Mouse (Mus musculus): ENCODE results near the gene Tmub2. TPM values are rescaled to one million over a fixed set of nuclear protein-coding genes. Genes with fewer than 3 reads are reported as not detected.
"Not testable (repeated sequence)": the region's sequence is repeated elsewhere in the genome, so short reads cannot be mapped to it uniquely, and the experiment has no call there.

Tmub2 gene
- total RNA-seq, 2 experiments from 2014 or later, result 56.5 to 58.3 TPM

GRCm38 (mm10) chr11:102276411-102276915 is 8.3 kb upstream of the Tmub2 start:
- DNase-seq (ENCODE audit: low spot score in 2 of 2), result no peak

- no peak for DNase-seq (ENCODE audit: low spot score in 2 of 2)
Observed at GRCm38 (mm10) chr11:102277754-102278153, 7.0 kb upstream of the Tmub2 start.

GRCm38 (mm10) chr11:102279595-102279994 is 5.1 kb upstream of the Tmub2 start:
- DNase-seq (ENCODE audit: low spot score in 2 of 2), result no peak

DNA sequence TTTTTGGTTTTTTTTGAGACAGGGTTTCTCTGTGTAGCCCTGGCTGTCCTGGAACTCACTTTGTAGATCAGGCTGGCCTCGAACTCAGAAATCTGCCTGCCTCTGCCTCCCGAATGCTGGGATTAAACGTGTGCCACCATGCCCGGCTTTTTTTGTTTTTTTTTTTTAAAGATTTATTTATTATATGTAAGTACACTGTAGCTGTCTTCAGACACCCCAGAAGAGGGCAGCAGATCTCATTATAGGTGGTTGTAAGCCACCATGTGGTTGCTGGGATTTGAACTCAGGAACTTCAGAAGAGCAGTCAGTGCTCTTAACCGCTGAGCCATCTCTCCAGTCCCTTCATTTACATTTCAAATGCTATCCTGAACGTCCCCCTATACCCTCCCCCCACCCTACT is 4.5 kb upstream of the Tmub2 start:
- DNase-seq (ENCODE audit: low spot score in 2 of 2), result not testable (repeated sequence)

- no peak for DNase-seq (ENCODE audit: low spot score in 2 of 2)
Observed at GRCm38 (mm10) chr11:102283922-102284321, 809 bp upstream of the Tmub2 start.

DNA sequence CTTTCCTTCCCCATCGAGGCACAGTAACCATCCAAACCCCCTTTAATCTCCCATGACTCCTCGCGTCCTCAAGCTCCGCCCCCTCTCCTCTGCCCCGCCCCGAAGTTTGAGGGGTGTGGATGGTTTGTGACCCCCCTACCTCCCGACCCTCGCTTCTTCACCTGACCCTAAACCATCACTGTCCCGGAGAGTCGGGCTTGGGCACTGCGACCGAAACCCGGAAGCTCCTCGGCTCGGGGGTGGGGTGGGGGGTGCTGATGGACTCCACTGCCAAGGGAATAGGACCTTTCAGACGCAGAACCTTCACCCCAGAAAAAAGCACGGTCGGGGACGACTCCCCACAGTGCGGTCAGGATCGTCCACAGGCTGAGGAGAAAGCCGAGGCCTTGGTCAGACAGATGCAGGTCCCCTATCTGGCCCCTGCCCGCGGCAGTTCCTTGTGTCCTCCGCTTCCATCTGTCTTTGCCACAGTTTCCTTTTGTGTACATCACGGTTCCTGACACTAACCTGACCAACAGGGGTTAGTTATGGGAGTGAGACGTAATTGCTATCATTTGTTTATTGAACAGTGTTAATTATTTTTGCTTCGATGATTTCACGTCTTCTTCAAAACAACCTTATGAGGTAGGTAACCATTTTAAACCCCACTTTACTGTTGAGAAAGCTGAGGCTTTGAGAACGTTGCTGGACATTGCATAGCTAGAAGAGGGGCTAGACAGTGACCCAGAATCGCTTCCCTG is 534 bp downstream of the Tmub2 start:
- DNase-seq (ENCODE audit: low spot score in 2 of 2), result no peak

DNA sequence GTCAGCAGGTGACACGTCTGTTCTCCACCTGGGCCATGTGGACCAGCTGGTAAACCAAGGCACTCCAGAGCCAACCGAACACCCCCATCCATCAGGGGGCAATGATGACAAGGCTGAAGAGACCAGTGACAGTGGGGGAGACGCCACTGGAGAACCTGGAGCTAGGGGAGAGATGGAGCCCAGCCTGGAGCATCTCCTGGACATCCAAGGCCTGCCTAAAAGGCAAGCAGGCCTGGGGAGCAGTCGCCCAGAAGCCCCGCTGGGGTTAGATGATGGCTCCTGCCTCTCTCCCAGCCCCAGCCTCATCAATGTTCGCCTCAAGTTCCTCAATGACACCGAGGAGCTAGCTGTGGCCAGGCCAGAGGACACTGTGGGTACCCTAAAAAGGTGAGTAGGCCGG is 2.8 kb downstream of the Tmub2 start:
- DNase-seq (ENCODE audit: low spot score in 2 of 2), result no peak

DNA sequence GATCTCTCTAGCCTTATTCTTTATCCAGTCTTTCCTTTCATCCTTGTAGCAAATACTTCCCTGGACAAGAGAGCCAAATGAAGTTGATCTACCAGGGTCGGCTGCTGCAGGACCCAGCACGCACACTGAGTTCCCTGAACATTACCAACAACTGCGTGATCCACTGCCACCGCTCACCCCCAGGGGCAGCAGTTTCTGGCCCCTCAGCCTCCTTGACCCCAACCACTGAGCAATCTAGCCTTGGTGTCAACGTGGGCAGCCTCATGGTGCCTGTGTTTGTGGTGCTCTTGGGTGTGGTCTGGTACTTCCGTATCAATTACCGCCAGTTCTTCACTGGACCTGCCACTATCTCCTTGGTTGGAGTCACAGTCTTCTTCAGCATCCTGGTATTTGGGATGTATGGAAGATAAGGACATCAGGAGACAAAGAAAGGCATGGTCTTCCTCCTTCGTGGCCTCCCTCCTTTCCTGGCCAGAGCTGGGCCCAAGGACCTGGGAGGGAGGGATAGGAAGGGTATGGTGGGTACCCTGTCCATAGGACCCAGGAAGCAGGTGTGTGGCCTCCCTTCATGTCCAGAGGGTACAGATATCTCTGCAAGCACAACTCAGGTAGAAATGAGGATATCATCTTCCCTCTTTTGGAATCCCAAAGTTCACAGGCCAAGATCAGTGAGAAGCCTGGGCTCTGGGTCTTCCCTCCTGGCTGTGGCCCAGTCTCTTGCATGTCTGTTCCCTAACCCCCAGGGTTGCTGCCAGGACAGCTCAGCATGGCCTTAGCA is 3.5 kb downstream of the Tmub2 start:
- no peak for DNase-seq (ENCODE audit: low spot score in 2 of 2)

DNA sequence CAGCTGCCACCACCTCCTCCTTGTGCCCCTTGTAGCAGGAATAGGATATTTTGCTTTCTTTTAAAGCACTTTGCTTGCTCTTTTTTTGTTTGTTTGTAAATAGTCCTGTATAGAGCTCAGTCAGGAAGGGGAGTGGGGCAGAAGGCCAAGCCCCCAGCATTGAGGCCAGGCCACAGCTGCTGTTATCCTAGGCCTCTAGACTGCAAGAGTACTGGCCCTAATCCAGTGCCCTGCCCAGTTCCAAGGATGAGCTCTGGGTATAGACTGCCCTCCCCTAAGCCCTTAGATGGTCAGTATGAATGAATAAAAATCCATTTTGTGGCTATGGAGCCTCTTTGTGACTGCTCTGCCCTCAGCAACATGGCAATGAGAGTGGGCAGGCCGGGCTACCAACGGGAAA is 4.2 kb downstream of the Tmub2 start:
- no peak for DNase-seq (ENCODE audit: low spot score in 2 of 2)

GRCm38 (mm10) chr11:102289511-102290100 is 4.9 kb downstream of the Tmub2 start:
- DNase-seq (ENCODE audit: low spot score in 2 of 2), result no peak

DNA sequence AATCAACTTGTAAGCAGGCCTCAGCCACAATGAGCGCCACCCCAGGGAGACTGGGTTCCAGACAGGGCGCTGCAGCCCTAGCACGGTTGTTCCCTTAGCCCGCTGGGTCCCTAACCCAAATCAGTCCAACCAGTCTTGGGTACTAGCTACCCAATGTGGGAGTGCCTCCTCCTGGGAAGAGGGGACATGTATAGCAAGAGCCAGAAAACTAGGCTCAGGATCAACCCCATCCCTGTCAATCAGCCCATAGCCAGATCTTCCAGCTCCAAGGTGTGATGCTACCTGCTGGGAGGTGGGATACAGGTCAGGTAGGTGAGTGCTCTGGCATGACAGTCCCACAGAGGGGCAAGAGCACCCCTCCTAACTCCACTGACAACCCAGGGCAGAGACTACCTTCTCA is 5.4 kb downstream of the Tmub2 start:
- no peak for DNase-seq (ENCODE audit: low spot score in 2 of 2)

DNA sequence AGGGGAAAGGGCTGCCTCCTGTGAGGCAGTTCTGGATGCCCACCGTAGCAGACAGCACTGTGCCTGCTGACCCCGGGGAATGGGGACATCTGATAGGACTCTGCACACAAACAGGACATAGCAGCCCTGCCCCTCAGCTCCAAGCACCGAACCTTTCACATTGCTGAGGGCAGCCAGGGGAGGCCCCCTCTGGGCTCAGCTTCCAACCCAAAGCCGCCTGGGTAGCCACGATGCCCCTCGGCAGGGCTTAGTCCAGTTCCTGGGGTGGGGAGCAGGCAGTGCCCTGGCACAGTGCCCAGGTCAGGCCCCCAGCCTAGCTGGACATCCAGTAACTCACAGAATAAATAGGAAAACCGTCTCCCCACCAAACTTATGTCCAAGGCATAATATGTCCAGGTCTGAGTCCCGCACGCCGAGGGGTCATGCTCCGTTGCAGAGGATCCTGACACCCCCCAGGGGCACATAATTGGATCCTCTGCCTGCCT is 6.4 kb downstream of the Tmub2 start:
- DNase-seq (ENCODE audit: low spot score in 2 of 2), result no peak

GRCm38 (mm10) chr11:102293971-102294370 is 9.2 kb downstream of the Tmub2 start:
- DNase-seq (ENCODE audit: low spot score in 2 of 2), result no peak

- no peak for DNase-seq (ENCODE audit: low spot score in 2 of 2)
Observed at GRCm38 (mm10) chr11:102294416-102294815, 9.7 kb downstream of the Tmub2 start.

DNA sequence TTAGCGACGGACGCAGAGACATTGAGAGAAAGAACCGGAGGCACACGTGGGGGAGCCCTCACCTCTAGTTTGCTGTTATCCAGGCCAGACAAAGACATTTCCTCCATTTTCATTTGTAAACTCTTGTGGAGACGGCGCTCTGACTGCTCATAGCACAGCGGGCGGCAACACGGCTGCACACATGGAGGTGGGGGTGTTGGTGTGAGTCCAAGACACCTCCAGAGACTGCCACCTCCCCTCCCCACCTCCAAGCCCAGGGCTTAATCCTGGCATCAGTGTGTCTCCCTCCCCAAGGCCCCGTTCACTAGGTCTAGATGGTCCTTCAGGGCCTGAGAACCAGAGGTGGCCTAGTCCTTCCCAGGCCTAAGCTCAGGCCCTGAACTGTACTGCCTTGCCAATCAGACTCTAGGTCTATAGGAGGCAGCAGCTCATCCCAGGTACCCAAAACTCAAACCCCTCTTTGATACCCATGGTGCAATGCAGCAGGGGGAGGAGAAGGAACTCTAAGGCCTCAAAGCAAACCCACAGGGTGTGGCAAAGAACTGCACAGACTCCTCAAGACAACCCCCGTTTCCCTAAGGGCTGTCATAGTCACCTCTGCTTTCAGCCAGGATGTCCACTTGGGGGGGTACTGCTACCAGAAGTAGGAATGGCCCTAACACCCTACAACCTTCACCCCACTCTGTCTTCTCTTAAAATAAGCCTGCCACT is 10.3 kb downstream of the Tmub2 start:
- DNase-seq (ENCODE audit: low spot score in 2 of 2), result no peak

DNA sequence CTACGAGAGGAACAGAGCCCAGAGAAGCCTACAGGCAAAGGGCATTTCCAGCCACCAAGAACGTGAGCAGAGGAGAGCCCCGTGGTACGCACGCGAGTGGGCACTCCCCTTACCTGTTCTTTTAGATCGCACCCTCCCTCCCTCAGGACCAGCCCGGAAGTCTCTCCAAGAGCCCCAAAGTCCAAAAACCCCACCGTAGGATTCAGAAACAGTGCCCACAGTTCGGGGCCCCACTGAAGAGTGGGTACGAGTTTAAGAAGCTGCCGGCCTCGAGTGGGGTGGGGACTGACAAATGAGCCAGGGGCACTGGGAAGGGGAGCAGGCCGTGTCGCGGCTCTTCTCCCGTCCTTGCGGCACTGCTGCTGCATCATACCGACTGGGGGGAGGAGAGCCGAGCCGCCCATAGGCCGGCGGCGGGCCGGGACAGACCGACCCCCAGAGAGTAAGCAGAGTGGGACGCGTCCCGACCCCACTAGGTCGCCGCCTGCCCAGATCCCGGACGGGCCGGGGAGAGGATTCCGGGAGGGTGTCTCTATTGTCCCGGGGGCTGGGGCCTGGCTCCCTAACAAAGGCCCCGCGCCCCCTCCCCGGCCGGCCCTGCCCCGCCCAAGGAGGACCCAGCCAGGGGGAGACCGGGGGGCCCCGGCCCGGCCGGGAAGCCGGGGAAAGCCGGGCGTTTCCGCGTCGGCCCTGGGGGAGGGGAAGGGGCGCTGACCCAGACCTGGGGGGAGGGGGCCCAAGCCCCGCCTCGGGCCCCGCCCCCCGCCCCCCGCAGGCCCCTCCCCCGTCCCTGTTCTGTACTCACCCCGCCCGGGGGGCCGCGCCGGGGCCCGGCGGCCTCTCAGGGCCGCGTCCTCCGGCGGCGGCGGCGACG is 11.1 kb downstream of the Tmub2 start:
- DNase-seq (ENCODE audit: low spot score in 2 of 2), result peak in 1 of 2 experiments; percentile 60

- DNase-seq (ENCODE audit: low spot score in 2 of 2), result peak; percentile 91 to 97
Observed at GRCm38 (mm10) chr11:102296491-102297472, 12.1 kb downstream of the Tmub2 start, which contains the start of gene Atxn7l3. TSS of gene Atxn7l3 (minus strand) at chr11:102296631.

DNA sequence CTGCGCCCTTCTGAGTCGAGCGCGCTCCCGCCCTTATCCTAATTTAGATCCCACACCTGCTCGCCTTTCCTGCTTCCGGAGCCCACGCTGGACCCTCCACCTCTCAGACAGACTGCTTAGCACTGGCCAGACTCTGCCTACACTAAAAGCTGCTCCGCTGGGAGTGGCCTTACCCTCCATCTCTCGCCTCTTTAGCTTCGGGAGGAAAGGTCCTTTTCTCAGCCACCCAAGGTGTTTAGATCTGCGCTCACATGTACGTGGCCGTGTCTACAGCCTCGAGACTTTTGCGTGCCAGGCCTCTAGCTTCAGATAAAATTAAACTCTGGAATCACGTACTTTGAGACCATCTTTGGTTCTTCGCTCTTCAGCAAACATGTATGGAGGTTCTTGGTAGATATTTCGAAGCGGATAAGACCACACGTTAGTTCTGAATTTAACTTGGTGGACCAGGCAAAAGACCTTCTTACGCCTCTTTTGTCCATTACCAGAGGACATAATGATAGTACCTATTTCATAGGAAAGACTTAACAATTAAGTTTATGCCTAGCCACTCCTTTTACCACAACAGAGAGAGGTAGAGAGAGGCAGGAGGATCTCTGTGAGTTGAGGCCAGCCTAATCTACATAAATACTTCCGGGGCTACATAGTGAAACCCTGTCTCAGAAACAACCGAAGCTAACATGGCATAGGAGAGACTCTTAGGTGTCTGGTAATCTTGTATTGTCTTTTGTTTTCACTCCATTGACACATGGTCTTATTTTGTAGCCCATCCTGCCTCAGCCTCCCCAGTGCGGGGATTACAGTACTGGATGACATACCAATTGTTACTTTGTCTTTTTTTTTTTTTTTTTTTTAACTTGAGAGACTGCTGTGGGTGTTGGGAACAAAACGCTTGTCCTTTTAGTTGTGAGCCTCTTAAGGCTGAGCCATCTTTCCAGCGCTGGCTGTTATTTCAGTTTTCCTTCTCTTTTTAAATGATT is 13.1 kb downstream of the Tmub2 start:
- no peak for DNase-seq (ENCODE audit: low spot score in 2 of 2)

Measured in adrenal gland, postnatal 4 days (tissue).